Mouse (Mus musculus): ENCODE measurements around the gene Dnajb7. TPM values are rescaled to one million over a fixed set of nuclear protein-coding genes. Genes with fewer than 3 reads are reported as not detected.

The Dnajb7 gene
- total RNA-seq (2021): not detected
- not detected in 2 replicates for polyA plus RNA-seq (2012; rRNA removed)
- long read RNA-seq: 0 reads

GRCm38 (mm10) chr15:81408199-81408598 is at the start of gene Dnajb7:
Gene Dnajb7, minus strand, starts transcription at chr15:81408299.
- DNase-seq: no peak

DNA sequence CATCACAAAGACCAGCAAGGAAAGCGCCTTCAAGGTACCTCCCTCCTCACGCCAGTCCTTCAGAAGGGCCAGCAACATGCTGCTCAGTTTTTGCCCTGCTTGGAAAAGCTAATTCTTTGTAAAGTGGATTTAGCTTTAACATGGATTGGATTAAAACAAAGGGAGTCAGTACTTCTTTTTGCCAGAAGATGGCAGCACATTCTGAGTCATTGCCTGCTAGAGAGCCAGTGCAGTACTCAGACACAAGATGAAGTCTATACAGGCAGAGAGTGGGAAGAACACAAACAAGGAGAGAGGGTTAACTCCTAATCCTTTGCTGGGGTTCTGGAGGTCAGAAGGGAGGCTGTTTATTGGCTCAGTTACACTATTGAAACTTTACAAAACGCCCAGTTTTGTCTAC is 40.4 kb upstream of the Dnajb7 start:
- peak; percentile 60 for DNase-seq

GRCm38 (mm10) chr15:81439236-81439635 is 31.1 kb upstream of the Dnajb7 start:
- DNase-seq: peak; percentile 58

GRCm38 (mm10) chr15:81438345-81438744 is 30.2 kb upstream of the Dnajb7 start:
- DNase-seq: no peak

DNA sequence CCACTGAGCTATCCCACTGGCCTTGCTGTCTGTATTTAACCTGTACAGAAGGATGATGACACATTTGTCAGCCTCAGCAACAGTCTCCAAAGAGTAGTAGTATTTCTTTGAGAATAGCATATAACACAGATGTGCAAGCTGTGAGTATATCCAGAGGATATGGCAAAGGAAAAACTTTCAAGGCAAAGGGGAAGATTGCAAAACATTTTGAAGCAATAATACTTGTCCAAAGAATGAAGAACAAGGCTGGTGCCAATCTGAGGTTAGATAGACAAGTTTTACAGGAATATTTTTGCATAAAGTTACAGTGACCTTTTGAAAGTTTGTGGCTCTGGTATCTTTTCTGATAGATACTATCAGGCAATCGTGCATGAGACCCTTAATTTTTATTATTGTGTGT is 23.1 kb upstream of the Dnajb7 start:
- DNase-seq: no peak

GRCm38 (mm10) chr15:81427947-81428346 is 19.8 kb upstream of the Dnajb7 start:
- no peak for DNase-seq

DNA sequence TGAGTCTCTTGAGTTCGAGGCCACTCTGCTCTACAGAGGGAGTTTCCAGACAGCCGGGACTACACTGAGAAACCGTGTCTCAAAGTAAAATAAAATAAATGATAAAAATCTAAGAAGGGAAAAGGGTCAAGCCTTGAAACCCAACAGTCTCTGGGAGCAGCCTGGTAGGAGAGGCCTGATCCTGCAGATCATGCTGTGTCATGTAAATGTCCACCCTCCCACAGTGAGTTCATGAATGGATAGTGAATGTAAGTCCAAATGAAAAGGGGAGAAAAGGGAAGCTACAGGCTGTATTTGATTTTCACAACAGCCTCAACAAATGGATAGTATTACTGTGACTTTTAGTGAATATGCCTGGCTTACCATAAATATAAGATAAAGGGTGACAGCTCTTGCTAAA is 17.2 kb upstream of the Dnajb7 start:
- no peak for DNase-seq

DNA sequence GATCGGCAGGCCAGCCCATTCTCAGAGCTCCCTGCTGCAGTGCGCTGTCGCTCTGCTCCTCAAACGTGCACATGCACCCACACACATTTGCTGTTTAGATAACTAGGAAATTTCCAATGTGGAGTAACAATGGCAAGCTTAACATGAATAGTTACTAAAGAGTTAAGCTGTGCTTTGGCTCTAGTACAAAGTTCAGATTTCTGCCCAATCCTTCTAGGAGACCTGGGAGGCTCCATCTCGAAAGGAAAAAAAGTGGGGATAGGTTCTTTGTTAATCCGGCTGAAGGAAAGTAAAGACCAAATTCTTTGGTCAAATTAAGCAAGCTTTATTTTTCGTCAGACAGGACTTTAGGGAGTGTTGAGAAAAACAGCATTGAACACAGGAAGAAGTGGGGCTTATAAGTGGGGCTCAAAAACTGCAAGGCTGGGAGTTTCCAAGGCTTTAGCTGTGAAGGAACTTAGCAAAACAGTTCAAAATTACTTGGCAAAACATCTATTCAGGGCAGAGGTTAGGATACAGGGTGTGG is 14.1 kb upstream of the Dnajb7 start:
- no peak for DNase-seq

- DNase-seq: no peak
Measured at GRCm38 (mm10) chr15:81421454-81421853, 13.4 kb upstream of the Dnajb7 start.

GRCm38 (mm10) chr15:81418065-81418464 is 10.0 kb upstream of the Dnajb7 start:
- DNase-seq: no peak

- DNase-seq: peak; percentile 81
Measured at GRCm38 (mm10) chr15:81416763-81417310, 8.7 kb upstream of the Dnajb7 start.

- no peak for DNase-seq
Measured at GRCm38 (mm10) chr15:81405008-81405407, 3.1 kb downstream of the Dnajb7 start.

DNA sequence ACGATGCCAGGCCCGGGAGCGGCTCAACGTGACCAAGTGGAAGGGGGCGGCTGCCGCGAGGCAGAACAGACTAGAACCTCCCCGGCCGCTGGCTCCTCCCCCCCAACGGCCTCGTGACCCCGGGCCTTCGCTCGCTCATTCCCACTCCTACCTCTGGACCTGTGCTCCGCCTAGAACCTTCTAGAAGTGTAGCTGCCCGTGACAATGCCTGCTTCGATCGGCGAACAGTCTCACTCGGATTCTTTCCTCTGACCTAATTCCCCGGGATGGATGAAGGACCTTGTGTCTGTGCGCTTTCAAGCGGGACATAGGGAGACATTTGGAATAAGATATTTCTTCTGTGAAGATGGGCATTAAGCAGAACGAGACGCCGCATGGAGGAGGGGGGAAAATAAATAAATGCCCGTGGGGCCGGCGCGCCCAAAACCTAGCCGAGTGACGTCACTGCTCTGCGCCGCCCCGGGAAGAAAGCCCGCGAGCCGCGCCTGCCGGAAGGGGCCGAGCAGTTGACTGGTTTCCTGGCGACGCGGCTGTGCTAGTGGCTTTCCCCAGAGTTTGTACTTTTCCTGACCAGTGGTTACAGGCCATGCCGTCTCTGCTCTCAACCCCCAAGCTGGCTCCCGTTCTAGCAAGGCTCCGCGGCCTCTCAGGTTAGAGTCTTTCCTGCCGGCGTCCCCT is 8.3 kb downstream of the Dnajb7 start, which contains the start of the genes St13 and Xpnpep3:
Gene St13 (minus strand): TSS at position 440 of the 678 bp plus-strand sequence.
Gene Xpnpep3 (plus strand): TSS at position 501 of the 678 bp plus-strand sequence.
- DNase-seq: peak; percentile 98

DNA sequence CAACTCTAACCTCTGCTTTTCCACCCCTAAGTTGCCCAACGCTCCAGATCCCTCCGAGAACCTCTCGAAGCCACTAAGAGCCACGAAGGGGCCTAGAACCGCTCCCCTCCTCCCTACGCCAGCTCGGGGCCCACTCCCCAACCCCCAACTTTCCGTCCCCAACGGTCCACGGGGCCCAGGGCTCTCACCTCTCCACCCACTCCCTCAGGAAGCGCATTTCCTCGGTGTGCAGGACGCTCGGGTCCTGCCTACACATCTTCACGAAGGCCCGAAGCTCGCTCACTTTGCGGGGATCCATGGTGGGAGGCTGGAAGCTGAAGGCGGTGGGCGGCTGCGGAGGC is 8.8 kb downstream of the Dnajb7 start:
- no peak for DNase-seq

GRCm38 (mm10) chr15:81398189-81398588 is 9.9 kb downstream of the Dnajb7 start:
- DNase-seq: no peak

DNA sequence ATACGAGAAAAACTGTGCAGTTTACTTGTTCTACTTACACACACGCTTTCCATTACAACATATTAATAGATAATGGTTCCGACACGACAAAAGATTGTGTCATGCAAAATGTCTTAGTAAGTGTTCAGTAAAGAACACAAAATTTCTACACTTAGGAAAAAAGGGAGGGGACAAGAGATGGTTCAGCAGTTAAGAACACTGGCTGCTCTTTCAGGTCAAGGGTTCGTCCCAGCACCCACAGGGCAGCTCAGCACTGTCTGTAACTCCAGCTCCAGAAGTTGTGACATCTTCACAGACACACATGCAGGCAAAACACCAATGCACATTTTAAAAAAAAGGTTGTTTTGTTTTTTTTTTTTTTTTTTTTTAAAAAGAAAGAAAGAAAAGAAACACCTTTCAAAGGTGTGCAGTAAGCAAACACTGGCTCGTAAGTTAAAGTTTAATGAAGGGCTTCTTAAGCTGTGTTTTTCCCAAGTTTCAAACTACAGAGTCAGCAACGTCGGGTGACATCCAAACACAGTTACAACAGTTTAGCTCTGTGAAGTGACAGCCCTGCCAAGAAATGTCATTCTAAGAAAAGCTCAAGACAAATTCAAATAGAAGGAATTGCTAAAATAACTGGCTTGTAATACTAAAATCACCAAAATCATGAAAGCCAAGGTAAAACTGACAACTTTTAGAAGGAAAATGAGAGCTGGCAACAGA is 13.7 kb downstream of the Dnajb7 start:
- no peak for DNase-seq

DNA sequence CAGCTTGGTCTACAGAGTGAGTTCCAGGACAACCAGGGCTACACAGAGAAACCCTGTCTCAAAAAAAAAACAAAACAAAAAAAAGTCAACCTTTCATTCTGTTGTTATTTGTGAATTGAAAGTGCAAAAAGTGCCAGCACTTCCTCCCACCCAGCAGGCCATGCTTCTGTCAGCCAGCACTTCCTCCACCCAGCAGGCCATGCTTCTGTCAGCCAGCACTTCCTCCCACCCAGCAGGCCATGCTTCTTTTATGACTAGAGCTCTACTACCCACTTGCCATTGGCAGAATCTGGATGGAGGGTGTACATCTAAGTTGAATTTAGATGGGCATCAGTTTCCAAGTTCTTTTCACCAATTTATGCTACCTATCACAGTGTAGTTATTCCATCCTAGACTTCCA is 15.1 kb downstream of the Dnajb7 start:
- DNase-seq: peak; percentile 26

DNA sequence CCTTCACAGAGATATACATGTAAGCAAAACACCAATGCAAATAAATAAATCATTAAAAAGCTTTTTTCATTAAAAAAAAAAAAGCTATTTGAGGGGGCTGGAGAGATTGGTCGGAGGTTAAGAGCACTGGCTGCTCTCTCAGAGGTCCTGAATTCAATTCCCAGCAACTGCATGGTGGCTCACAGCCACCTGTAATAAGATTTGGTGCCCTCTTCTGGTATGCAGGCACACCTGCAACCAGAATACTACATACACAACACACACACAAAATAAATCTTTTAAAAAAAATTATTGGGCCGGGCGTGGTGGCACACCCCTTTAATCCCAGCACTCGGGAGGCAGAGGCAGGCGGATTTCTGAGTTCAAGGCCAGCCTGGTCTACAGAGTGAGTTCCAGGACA is 21.8 kb downstream of the Dnajb7 start:
- DNase-seq: no peak

GRCm38 (mm10) chr15:81378845-81379244 is 29.3 kb downstream of the Dnajb7 start:
- no peak for DNase-seq

- DNase-seq: peak; percentile 45
Measured at GRCm38 (mm10) chr15:81374621-81375020, 33.5 kb downstream of the Dnajb7 start.

- DNase-seq: no peak
Measured at GRCm38 (mm10) chr15:81370356-81370755, 37.7 kb downstream of the Dnajb7 start.

DNA sequence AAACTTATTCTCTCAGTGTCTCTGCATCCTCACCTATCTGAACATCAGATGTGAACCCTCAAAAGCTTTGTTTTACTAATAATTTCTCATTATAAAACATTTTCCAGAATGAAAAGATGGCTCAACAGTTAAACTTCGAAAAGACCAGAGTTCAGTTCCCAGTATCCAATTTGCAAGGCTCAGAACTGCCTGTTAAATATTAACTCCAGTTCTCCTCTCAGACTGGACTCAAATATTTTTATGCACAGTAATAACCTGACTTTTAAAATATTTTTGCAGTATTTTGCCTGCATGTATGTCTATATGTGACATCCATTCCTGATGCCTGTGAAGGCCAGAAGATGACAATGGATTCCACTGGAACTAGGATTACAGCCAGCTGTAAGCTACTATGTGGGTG is 39.5 kb downstream of the Dnajb7 start:
- no peak for DNase-seq

- no peak for DNase-seq
Measured at GRCm38 (mm10) chr15:81366241-81366640, 41.9 kb downstream of the Dnajb7 start.

All from adrenal gland, adult 2 months (tissue).